Mouse (Mus musculus): Measurements from ENCODE around the gene Gm9913.
A peak's percentile ranks its signal among the peaks of the same experiment; 100 is the strongest.

The Gm9913 gene

GRCm38 (mm10) chr2:125505006-125505745 is at the start of gene Gm9913:
Gene Gm9913, plus strand, starts transcription at chr2:125505089.
- DNase-seq (ENCODE audit: extremely low spot score, low read depth, low spot score), result no peak

- no peak for DNase-seq (ENCODE audit: extremely low spot score, low read depth, low spot score)
Measured at GRCm38 (mm10) chr2:125456059-125456789, 48.7 kb upstream of the Gm9913 start.

GRCm38 (mm10) chr2:125459087-125459486 is 45.8 kb upstream of the Gm9913 start:
- DNase-seq (ENCODE audit: extremely low spot score, low read depth, low spot score), result no peak

GRCm38 (mm10) chr2:125464036-125464435 is 40.9 kb upstream of the Gm9913 start:
- DNase-seq (ENCODE audit: extremely low spot score, low read depth, low spot score), result no peak

- DNase-seq (ENCODE audit: extremely low spot score, low read depth, low spot score), result no peak
Measured at GRCm38 (mm10) chr2:125470553-125471295, 34.2 kb upstream of the Gm9913 start.

- no peak for DNase-seq (ENCODE audit: extremely low spot score, low read depth, low spot score)
Measured at GRCm38 (mm10) chr2:125471721-125472120, 33.2 kb upstream of the Gm9913 start.

GRCm38 (mm10) chr2:125473228-125473627 is 31.7 kb upstream of the Gm9913 start:
- no peak for DNase-seq (ENCODE audit: extremely low spot score, low read depth, low spot score)

- DNase-seq (ENCODE audit: extremely low spot score, low read depth, low spot score), result no peak
Measured at GRCm38 (mm10) chr2:125474690-125475089, 30.2 kb upstream of the Gm9913 start.

- DNase-seq (ENCODE audit: extremely low spot score, low read depth, low spot score), result no peak
Measured at GRCm38 (mm10) chr2:125476231-125476630, 28.7 kb upstream of the Gm9913 start.

- no peak for DNase-seq (ENCODE audit: extremely low spot score, low read depth, low spot score)
Measured at GRCm38 (mm10) chr2:125477367-125477766, 27.5 kb upstream of the Gm9913 start.

- no peak for DNase-seq (ENCODE audit: extremely low spot score, low read depth, low spot score)
Measured at GRCm38 (mm10) chr2:125478705-125479104, 26.2 kb upstream of the Gm9913 start.

GRCm38 (mm10) chr2:125480057-125480456 is 24.8 kb upstream of the Gm9913 start:
- no peak for DNase-seq (ENCODE audit: extremely low spot score, low read depth, low spot score)

GRCm38 (mm10) chr2:125481116-125481515 is 23.8 kb upstream of the Gm9913 start:
- DNase-seq (ENCODE audit: extremely low spot score, low read depth, low spot score), result no peak

- DNase-seq (ENCODE audit: extremely low spot score, low read depth, low spot score), result no peak
Measured at GRCm38 (mm10) chr2:125481531-125482317, 23.2 kb upstream of the Gm9913 start.

- DNase-seq (ENCODE audit: extremely low spot score, low read depth, low spot score), result no peak
Measured at GRCm38 (mm10) chr2:125484164-125484563, 20.7 kb upstream of the Gm9913 start.

- no peak for DNase-seq (ENCODE audit: extremely low spot score, low read depth, low spot score)
Measured at GRCm38 (mm10) chr2:125484910-125485309, 20.0 kb upstream of the Gm9913 start.

GRCm38 (mm10) chr2:125489979-125490378 is 14.9 kb upstream of the Gm9913 start:
- no peak for DNase-seq (ENCODE audit: extremely low spot score, low read depth, low spot score)

- peak; percentile 63 for DNase-seq (ENCODE audit: extremely low spot score, low read depth, low spot score)
Measured at GRCm38 (mm10) chr2:125492050-125492900, 12.6 kb upstream of the Gm9913 start.

GRCm38 (mm10) chr2:125494291-125494690 is 10.6 kb upstream of the Gm9913 start:
- no peak for DNase-seq (ENCODE audit: extremely low spot score, low read depth, low spot score)
